In genomic region chr2:84008913-84009312, GRCm38 (mm10) we compare ENCODE assay signal across 25 mouse cellular contexts. TPM values are rescaled to one million over a fixed set of nuclear protein-coding genes. Genes with fewer than 3 reads are reported as not detected.
DNase-seq lines count a peak whose midpoint lies in the region; ATAC-seq and TF ChIP-seq lines count a peak whose summit lies in the region.
"Had no signal": no experiment of that assay in that cellular context is flagged by ENCODE, and none has a peak within 500 bp of the region (broad histone marks: within the 10 kb centered on the region; RNA-seq: fewer than 3 reads in every experiment).

No protein-coding gene starts in this region.

- H3K4me3 ChIP-seq in hindbrain, embryonic 14.5 days (replicated peaks; ENCODE audit: low read length) = no peak overlapping the region
- H3K4me3 ChIP-seq in hindbrain, embryonic 12.5 days = no peak overlapping the region
- no peak overlapping the region for H3K4me3 ChIP-seq in forebrain, embryonic 16.5 days (replicated peaks; ENCODE audit: low read length)
- no peak overlapping the region for H3K4me3 ChIP-seq in layer of hippocampus, adult 2 months
- H3K4me3 ChIP-seq: embryonic facial prominence, embryonic 10.5 days; heart, embryonic 10.5 days; hindbrain, embryonic 13.5 days; intestine, embryonic 15.5 days; limb, embryonic 13.5 days; lung, embryonic 15.5 days; midbrain, embryonic 13.5 days; neural tube, embryonic 13.5 days had no signal

- H3K9me3 ChIP-seq in hindbrain, embryonic 14.5 days (ENCODE audit: control insufficient read depth, low read length) = no peaks in the 10 kb centered on the region
- no peaks in the 10 kb centered on the region for H3K9me3 ChIP-seq in hindbrain, embryonic 12.5 days (replicated peaks)
- H3K9me3 ChIP-seq in forebrain, embryonic 16.5 days (ENCODE audit: control insufficient read depth, low read length) = no peaks in the 10 kb centered on the region
- H3K9me3 ChIP-seq: embryonic facial prominence, embryonic 10.5 days; heart, embryonic 10.5 days; hindbrain, embryonic 13.5 days; intestine, embryonic 15.5 days; limb, embryonic 13.5 days; lung, embryonic 15.5 days; midbrain, embryonic 13.5 days; neural tube, embryonic 13.5 days had no signal

- H3K27ac ChIP-seq in hindbrain, embryonic 14.5 days = no peak overlapping the region
- no peak overlapping the region for H3K27ac ChIP-seq in hindbrain, embryonic 12.5 days
- H3K27ac ChIP-seq in forebrain, embryonic 16.5 days (ENCODE audit: low read length) = no peak overlapping the region
- H3K27ac ChIP-seq in layer of hippocampus, adult 2 months = peak overlapping the region; percentile 88
- H3K27ac ChIP-seq: embryonic facial prominence, embryonic 10.5 days; heart, embryonic 10.5 days; hindbrain, embryonic 13.5 days; intestine, embryonic 15.5 days; limb, embryonic 13.5 days; liver, embryonic 14.5 days; midbrain, embryonic 13.5 days; neural tube, embryonic 13.5 days had no signal

- no peak for ATAC-seq in hindbrain, embryonic 14.5 days (ENCODE audit: low FRiP score)
- ATAC-seq in hindbrain, embryonic 12.5 days (ENCODE audit: low FRiP score) = no peak
- peak; percentile 91 for ATAC-seq in forebrain, embryonic 16.5 days
- ATAC-seq: intestine, embryonic 15.5 days; midbrain, embryonic 13.5 days had no signal

- H3K27me3 ChIP-seq in hindbrain, embryonic 14.5 days (ENCODE audit: control insufficient read depth, insufficient read depth, low read length) = no peaks in the 10 kb centered on the region
- no peaks in the 10 kb centered on the region for H3K27me3 ChIP-seq in hindbrain, embryonic 12.5 days
- H3K27me3 ChIP-seq in forebrain, embryonic 16.5 days (replicated peaks; ENCODE audit: control insufficient read depth, insufficient read depth, low read length) = no peaks in the 10 kb centered on the region
- H3K27me3 ChIP-seq: hindbrain, embryonic 13.5 days; intestine, embryonic 15.5 days; limb, embryonic 13.5 days; lung, embryonic 15.5 days; midbrain, embryonic 13.5 days; neural tube, embryonic 13.5 days had no signal

- no peak overlapping the region for H3K9ac ChIP-seq in hindbrain, embryonic 14.5 days
- no peak overlapping the region for H3K9ac ChIP-seq in hindbrain, embryonic 12.5 days
- H3K9ac ChIP-seq in forebrain, embryonic 16.5 days (replicated peaks; ENCODE audit: low read depth, low read length) = no peak overlapping the region
- H3K9ac ChIP-seq: hindbrain, embryonic 13.5 days; intestine, embryonic 15.5 days; limb, embryonic 13.5 days; liver, embryonic 14.5 days; lung, embryonic 15.5 days; midbrain, embryonic 13.5 days; neural tube, embryonic 13.5 days had no signal

- 65% methylated on average over 1 of the region's 1 CpGs for WGBS in hindbrain, embryonic 14.5 days
- 77% methylated on average over 1 of the region's 1 CpGs for WGBS in hindbrain, embryonic 12.5 days
- WGBS in forebrain, embryonic 16.5 days = 38% methylated on average over 1 of the region's 1 CpGs

- TF ChIP-seq CTCF in layer of hippocampus, adult 2 months (conservative IDR thresholded peaks at IDR 0.05) = no peak

- no peaks in the 10 kb centered on the region for H3K4me1 ChIP-seq in hindbrain, embryonic 14.5 days (replicated peaks; ENCODE audit: control insufficient read depth, insufficient read depth, low read length)
- no peaks in the 10 kb centered on the region for H3K4me1 ChIP-seq in hindbrain, embryonic 12.5 days
- H3K4me1 ChIP-seq in forebrain, embryonic 16.5 days (replicated peaks; ENCODE audit: control insufficient read depth, insufficient read depth, low read length) = peaks cover 2% of the 10 kb centered on the region; the same call in 1 of the 2 replicates
- H3K4me1 ChIP-seq: embryonic facial prominence, embryonic 10.5 days; heart, embryonic 10.5 days; hindbrain, embryonic 13.5 days; intestine, embryonic 15.5 days; limb, embryonic 13.5 days; lung, embryonic 15.5 days; midbrain, embryonic 13.5 days; neural tube, embryonic 13.5 days had no signal

- H3K4me2 ChIP-seq in hindbrain, embryonic 14.5 days (replicated peaks) = no peak overlapping the region
- no peak overlapping the region for H3K4me2 ChIP-seq in hindbrain, embryonic 12.5 days (replicated peaks)
- H3K4me2 ChIP-seq in forebrain, embryonic 16.5 days (ENCODE audit: low read length) = no peak overlapping the region
- H3K4me2 ChIP-seq: hindbrain, embryonic 13.5 days; intestine, embryonic 15.5 days; limb, embryonic 13.5 days; lung, embryonic 15.5 days; midbrain, embryonic 13.5 days; neural tube, embryonic 13.5 days had no signal

- peak; percentile 24 for DNase-seq in hindbrain, embryonic 14.5 days (ENCODE audit: low spot score)
- peak; percentile 54 to 70 for DNase-seq in layer of hippocampus, adult 2 months (ENCODE audit: low spot score in 2 of 2)
- DNase-seq in layer of hippocampus, postnatal 36 days = peak; percentile 60 to 65
- no peak for DNase-seq in lung, postnatal 25 days (ENCODE audit: low spot score)
- DNase-seq in urinary bladder, postnatal 10 days (ENCODE audit: low spot score) = no peak
- DNase-seq: adrenal gland, postnatal 10 days; cerebellum, adult 18-20 months; gastrocnemius, postnatal 25 days; kidney, adult 9 months; kidney, postnatal 25 days; right cerebral cortex, adult 18-20 months; thymus, postnatal 36 days had no signal

- H3K36me3 ChIP-seq in hindbrain, embryonic 14.5 days (replicated peaks; ENCODE audit: control insufficient read depth, insufficient read depth) = no peaks in the 10 kb centered on the region
- no peaks in the 10 kb centered on the region for H3K36me3 ChIP-seq in hindbrain, embryonic 12.5 days
- H3K36me3 ChIP-seq in forebrain, embryonic 16.5 days (ENCODE audit: control insufficient read depth, insufficient read depth) = no peaks in the 10 kb centered on the region
- H3K36me3 ChIP-seq: embryonic facial prominence, embryonic 10.5 days; heart, embryonic 10.5 days; hindbrain, embryonic 13.5 days; intestine, embryonic 15.5 days; limb, embryonic 13.5 days; lung, embryonic 15.5 days; midbrain, embryonic 13.5 days; neural tube, embryonic 13.5 days had no signal

RNA-seq across cellular contexts. Expression of gene Gm13691, which starts 18.6 kb away (rescaled TPM):
- polyA plus RNA-seq in hindbrain, embryonic 14.5 days (2014; fragmentation: Nextera tagmentation; extraction: Ambion mirVana) = not detected in 2 replicates
- not detected in 2 replicates for polyA plus RNA-seq in hindbrain, embryonic 12.5 days (2016; fragmentation: Nextera tagmentation; extraction: Ambion mirVana)
- not detected in 2 replicates for polyA plus RNA-seq in forebrain, embryonic 16.5 days (2015; fragmentation: Nextera tagmentation; extraction: Ambion mirVana)
- 1 to 10 TPM; 2.0 to 2.1 TPM for total RNA-seq in layer of hippocampus, adult 2 months (2021)
- total RNA-seq in layer of hippocampus, postnatal 36 days (2021) = 1 to 10 TPM; 1.7 TPM
- polyA plus RNA-seq: embryonic facial prominence, embryonic 10.5 days; heart, embryonic 10.5 days; heart, postnatal 0 days; hindbrain, embryonic 13.5 days; intestine, embryonic 15.5 days; limb, embryonic 13.5 days; liver, embryonic 14.5 days; lung, embryonic 15.5 days; midbrain, embryonic 13.5 days; neural tube, embryonic 13.5 days had no signal

RNA-seq across cellular contexts. Expression of gene Gm13697, which starts 24.4 kb away (rescaled TPM):
- polyA plus RNA-seq in hindbrain, embryonic 14.5 days (2014; fragmentation: Nextera tagmentation; extraction: Ambion mirVana) = not detected in 2 replicates
- not detected in 2 replicates for polyA plus RNA-seq in hindbrain, embryonic 12.5 days (2016; fragmentation: Nextera tagmentation; extraction: Ambion mirVana)
- polyA plus RNA-seq in forebrain, embryonic 16.5 days (2015; fragmentation: Nextera tagmentation; extraction: Ambion mirVana) = not detected in 2 replicates
- 1 to 10 TPM; 2.0 to 2.1 TPM for total RNA-seq in layer of hippocampus, adult 2 months (2021)
- 1 to 10 TPM; 1.7 TPM for total RNA-seq in layer of hippocampus, postnatal 36 days (2021)
- polyA plus RNA-seq: embryonic facial prominence, embryonic 10.5 days; heart, embryonic 10.5 days; heart, postnatal 0 days; hindbrain, embryonic 13.5 days; intestine, embryonic 15.5 days; limb, embryonic 13.5 days; liver, embryonic 14.5 days; lung, embryonic 15.5 days; midbrain, embryonic 13.5 days; neural tube, embryonic 13.5 days had no signal

RNA-seq across cellular contexts. Expression of gene Gm13694, which starts 30.2 kb away (rescaled TPM):
- polyA plus RNA-seq in hindbrain, embryonic 14.5 days (2014; fragmentation: Nextera tagmentation; extraction: Ambion mirVana) = not detected in 2 replicates
- not detected in 2 replicates for polyA plus RNA-seq in hindbrain, embryonic 12.5 days (2016; fragmentation: Nextera tagmentation; extraction: Ambion mirVana)
- not detected in 2 replicates for polyA plus RNA-seq in forebrain, embryonic 16.5 days (2015; fragmentation: Nextera tagmentation; extraction: Ambion mirVana)
- 1 to 10 TPM; 2.0 to 2.1 TPM for total RNA-seq in layer of hippocampus, adult 2 months (2021)
- total RNA-seq in layer of hippocampus, postnatal 36 days (2021) = 1 to 10 TPM; 1.7 TPM
- polyA plus RNA-seq: embryonic facial prominence, embryonic 10.5 days; heart, embryonic 10.5 days; heart, postnatal 0 days; hindbrain, embryonic 13.5 days; intestine, embryonic 15.5 days; limb, embryonic 13.5 days; liver, embryonic 14.5 days; lung, embryonic 15.5 days; midbrain, embryonic 13.5 days; neural tube, embryonic 13.5 days had no signal

RNA-seq across cellular contexts. Expression of gene Gm13696, which starts 36.0 kb away (rescaled TPM):
- not detected in 2 replicates for polyA plus RNA-seq in hindbrain, embryonic 14.5 days (2014; fragmentation: Nextera tagmentation; extraction: Ambion mirVana)
- polyA plus RNA-seq in hindbrain, embryonic 12.5 days (2016; fragmentation: Nextera tagmentation; extraction: Ambion mirVana) = not detected in 2 replicates
- not detected in 2 replicates for polyA plus RNA-seq in forebrain, embryonic 16.5 days (2015; fragmentation: Nextera tagmentation; extraction: Ambion mirVana)
- 1 to 10 TPM; 2.0 to 2.1 TPM for total RNA-seq in layer of hippocampus, adult 2 months (2021)
- 1 to 10 TPM; 1.7 TPM for total RNA-seq in layer of hippocampus, postnatal 36 days (2021)
- polyA plus RNA-seq: embryonic facial prominence, embryonic 10.5 days; heart, embryonic 10.5 days; heart, postnatal 0 days; hindbrain, embryonic 13.5 days; intestine, embryonic 15.5 days; limb, embryonic 13.5 days; liver, embryonic 14.5 days; lung, embryonic 15.5 days; midbrain, embryonic 13.5 days; neural tube, embryonic 13.5 days had no signal

RNA-seq across cellular contexts. Expression of gene Gm13695, which starts 41.8 kb away (rescaled TPM):
- polyA plus RNA-seq in hindbrain, embryonic 14.5 days (2014; fragmentation: Nextera tagmentation; extraction: Ambion mirVana) = not detected in 2 replicates
- not detected in 2 replicates for polyA plus RNA-seq in hindbrain, embryonic 12.5 days (2016; fragmentation: Nextera tagmentation; extraction: Ambion mirVana)
- not detected in 2 replicates for polyA plus RNA-seq in forebrain, embryonic 16.5 days (2015; fragmentation: Nextera tagmentation; extraction: Ambion mirVana)
- not detected for total RNA-seq in layer of hippocampus, adult 2 months (2021)
- total RNA-seq in layer of hippocampus, postnatal 36 days (2021) = 1 to 10 TPM in 1 of 2 experiments, not detected in 1; 1.7 TPM
- total RNA-seq: adrenal gland, postnatal 10 days; common myeloid progenitor, adult 5-6 weeks had no signal
- polyA plus RNA-seq: embryonic facial prominence, embryonic 10.5 days; heart, embryonic 10.5 days; heart, postnatal 0 days; hindbrain, embryonic 13.5 days; intestine, embryonic 15.5 days; limb, embryonic 13.5 days; liver, embryonic 14.5 days; lung, embryonic 15.5 days; midbrain, embryonic 13.5 days; neural tube, embryonic 13.5 days had no signal

Comparison
In these comparisons a context has a peak if more than half of its experiments do, and no peak if none do; other contexts are left out.
1. DNase-seq: peak in hindbrain, embryonic 14.5 days (single experiment), layer of hippocampus, adult 2 months (2 of 2) and layer of hippocampus, postnatal 36 days (2 of 2); none in lung, postnatal 25 days (single experiment) and urinary bladder, postnatal 10 days (single experiment).